Mouse (Mus musculus) embryonic fibroblast, embryonic 13.5 days (primary cell): ENCODE measurements around the gene St8sia1. TPM values are rescaled to one million over a fixed set of nuclear protein-coding genes. Genes with fewer than 3 reads are reported as not detected.

ENCODE experiments used
- H3K27ac ChIP-seq: 2 replicates; pipeline ENCODE4 v1.5.1; 2012; ENCODE audit warnings: low read length, control low read depth, inconsistent platforms; ENCODE audit not compliant: insufficient read depth
- H3K4me1 ChIP-seq: 2 replicates; pipeline ENCODE4 v1.6.1; 2011; ENCODE audit warnings: low read length; ENCODE audit not compliant: control insufficient read depth, insufficient read depth
- H3K4me3 ChIP-seq: 2 replicates; pipeline ENCODE4 v1.5.1; 2011; ENCODE audit warnings: mild to moderate bottlenecking, control low read depth, low read length; ENCODE audit not compliant: insufficient read depth
- CTCF ChIP-seq: IDR thresholded peaks from 2 replicates; pipeline ENCODE4 v1.5.1; 2011; ENCODE audit warnings: mild to moderate bottlenecking, control low read depth, low read length, moderate library complexity, borderline replicate concordance; ENCODE audit not compliant: insufficient read depth
- POLR2A ChIP-seq: IDR thresholded peaks from 2 replicates; pipeline ENCODE4 v1.6.1; 2011; ENCODE audit warnings: low read depth, mild to moderate bottlenecking, control low read depth, low read length, moderate library complexity
- polyA plus RNA-seq: library from polyadenylated mRNA; stranded (reverse); fragments of >200 nt; gene quantifications from 2 replicates; pipeline ENCODE4 v1.2.4, GENCODE M21; 2011; ENCODE audit warnings: low read depth; ENCODE audit not compliant: missing spikeins, insufficient read length

St8sia1 gene
- polyA plus RNA-seq, 1 experiment = 0.07 TPM

DNA sequence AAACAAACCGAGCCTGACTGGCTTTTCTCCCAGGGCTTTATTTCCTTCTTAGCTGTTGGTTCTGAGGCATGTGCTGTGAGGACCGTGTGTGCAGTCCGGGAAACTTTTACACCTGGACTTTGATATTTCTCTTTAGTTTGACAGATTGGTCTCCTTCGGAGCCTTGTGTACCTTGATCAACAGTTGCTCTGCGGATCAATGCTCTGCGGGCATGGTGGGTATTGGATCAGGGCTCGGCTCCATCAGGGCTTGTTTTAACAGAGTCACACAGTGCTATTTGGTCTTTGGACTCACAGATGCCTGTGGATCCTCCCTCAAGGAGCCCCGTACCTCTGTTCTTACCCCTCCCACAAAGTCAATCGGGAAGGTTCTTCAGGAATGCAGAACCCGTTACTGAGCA is 150.2 kb downstream of the St8sia1 start:
- Histone ChIP-seq H3K4me1 (no peaks in the 10 kb centered on the region; the same call in 1 of the 2 replicates), H3K27ac (no peak overlapping the region), H3K4me3 (no peak overlapping the region)
- TF ChIP-seq CTCF (no peak), POLR2A (no peak)

DNA sequence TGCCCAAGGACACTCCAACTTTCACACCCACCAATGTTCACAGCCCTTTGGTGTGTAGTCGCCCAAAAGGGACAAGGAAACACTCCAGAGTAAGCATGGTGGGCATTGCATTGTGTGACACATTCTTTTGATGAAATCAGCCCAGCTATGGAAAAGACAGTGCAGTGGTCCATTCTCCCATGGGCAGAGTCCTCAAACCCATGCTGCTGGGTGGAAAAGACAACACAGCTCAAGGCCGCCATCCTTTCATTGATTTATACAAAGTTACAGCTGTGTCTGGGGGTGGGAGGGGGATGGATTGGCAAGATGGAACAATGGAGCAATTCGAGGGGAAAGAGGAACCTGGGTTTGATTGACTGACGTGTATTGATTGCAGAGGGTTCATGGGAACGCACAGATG is 151.3 kb downstream of the St8sia1 start:
- no peak overlapping the region for H3K27ac ChIP-seq
- no peaks in the 10 kb centered on the region; the same call in 1 of the 2 replicates for H3K4me1 ChIP-seq
- TF ChIP-seq CTCF = no peak
- no peak for TF ChIP-seq POLR2A
- H3K4me3 ChIP-seq = no peak overlapping the region

DNA sequence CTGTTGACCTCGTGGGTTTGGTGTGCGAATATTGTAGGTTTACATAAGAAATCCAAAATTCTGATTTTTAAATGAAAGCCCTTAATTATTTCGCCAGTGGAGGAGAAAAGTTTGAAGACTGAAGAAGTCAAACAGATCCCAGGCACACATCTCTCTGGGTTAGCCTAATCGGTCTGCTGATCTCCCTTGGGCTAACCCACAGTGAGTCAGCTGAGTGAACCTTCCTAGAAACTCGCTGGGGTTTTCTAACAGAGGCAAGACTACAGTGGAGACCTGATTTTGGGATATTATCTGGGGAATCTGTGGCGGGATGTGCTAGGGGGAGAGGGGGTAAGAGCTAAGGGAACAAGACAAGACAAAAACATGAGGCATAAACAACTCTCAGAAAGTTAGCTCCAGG is 154.0 kb downstream of the St8sia1 start:
- Histone ChIP-seq H3K27ac (no peak overlapping the region), H3K4me3 (no peak overlapping the region), H3K4me1 (no peaks in the 10 kb centered on the region; the same call in 1 of the 2 replicates)
- TF ChIP-seq POLR2A = no peak
- no peak for TF ChIP-seq CTCF

DNA sequence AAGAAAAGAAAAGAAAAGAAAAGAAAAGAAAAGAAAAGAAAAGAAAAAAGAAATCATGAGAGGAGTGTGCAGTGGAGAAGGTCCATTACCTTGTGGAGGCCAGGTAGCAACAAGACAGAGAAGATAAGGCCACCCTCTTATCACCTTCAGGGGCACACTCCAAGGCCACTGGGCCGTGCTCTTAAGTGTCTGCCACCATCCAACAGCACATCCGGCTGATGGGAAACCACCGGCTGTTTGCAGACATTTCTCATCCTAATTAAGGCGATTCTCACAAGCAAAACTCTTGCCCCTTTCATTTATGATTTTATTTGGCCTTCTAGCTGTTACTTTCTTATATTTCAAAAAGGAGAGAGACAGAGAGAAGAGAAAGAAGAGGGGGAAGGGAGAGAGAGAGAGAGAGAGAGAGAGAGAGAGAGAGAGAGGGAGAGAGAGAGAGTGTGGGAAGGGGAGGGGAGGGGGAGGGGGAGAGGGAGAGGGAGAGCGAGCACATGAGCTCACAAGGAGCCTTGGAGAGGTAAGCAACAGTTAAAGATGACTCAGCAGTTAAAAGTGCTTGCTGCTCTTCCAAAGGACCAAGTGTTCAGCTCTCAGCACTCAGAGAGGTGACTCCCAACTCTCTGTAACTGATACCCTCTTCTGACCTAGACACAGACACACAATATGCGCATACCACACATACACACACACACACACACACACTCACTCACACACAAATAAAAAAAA is 154.7 kb downstream of the St8sia1 start:
- TF ChIP-seq POLR2A = no peak
- TF ChIP-seq CTCF = no peak
- Histone ChIP-seq H3K4me3 (no peak overlapping the region), H3K27ac (no peak overlapping the region), H3K4me1 (no peaks in the 10 kb centered on the region; the same call in 1 of the 2 replicates)

DNA sequence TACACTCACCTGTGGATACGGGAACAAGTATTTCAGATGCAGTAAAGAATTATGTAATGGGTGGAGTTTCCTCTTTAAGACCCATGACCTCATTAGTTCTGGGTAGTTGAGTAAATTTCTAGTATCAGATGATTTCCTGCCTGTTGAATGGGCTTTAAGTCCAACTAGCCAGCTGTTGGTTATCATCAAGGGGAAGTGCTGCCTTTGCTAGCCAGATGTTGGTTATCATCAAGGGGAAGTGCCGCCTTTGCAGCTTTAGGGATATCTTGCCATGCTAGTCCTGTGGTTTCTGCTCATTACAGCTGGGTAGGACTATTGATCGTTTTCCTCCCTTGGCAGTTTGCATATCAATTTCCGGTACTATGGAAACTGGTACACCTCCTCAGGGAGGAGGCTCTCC is 157.9 kb downstream of the St8sia1 start:
- H3K27ac ChIP-seq = no peak overlapping the region
- no peak for TF ChIP-seq CTCF
- no peak for TF ChIP-seq POLR2A
- no peaks in the 10 kb centered on the region; the same call in 1 of the 2 replicates for H3K4me1 ChIP-seq
- no peak overlapping the region for H3K4me3 ChIP-seq

DNA sequence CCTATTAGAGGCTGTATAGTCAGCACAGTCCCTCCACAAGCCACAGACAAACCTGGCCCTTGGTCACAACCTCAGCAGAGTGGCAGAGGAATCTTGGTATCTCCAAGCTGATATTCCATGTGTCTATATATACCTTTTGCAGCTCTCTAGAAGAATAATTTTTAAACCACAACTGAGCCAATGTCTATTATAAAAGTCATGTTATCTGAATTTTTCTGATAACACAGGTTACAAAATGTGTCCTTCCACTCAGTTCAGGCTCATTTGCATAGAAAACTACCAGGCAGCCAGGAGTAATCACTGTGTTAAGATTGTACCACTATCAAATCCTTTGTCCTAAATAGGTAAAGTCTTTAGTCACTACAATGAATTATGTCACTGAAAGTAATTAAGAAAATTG is 159.8 kb downstream of the St8sia1 start, which contains the start of gene Sult6b2:
TSS of gene Sult6b2 (minus strand) at position 101 of the 400 bp plus-strand sequence.
- H3K4me1 ChIP-seq = no peaks in the 10 kb centered on the region; the same call in 1 of the 2 replicates
- H3K27ac ChIP-seq = no peak within 1 kb of the TSS
- H3K4me3 ChIP-seq = no peak within 1 kb of the TSS
- TF ChIP-seq CTCF (no peak), POLR2A (no peak)

DNA sequence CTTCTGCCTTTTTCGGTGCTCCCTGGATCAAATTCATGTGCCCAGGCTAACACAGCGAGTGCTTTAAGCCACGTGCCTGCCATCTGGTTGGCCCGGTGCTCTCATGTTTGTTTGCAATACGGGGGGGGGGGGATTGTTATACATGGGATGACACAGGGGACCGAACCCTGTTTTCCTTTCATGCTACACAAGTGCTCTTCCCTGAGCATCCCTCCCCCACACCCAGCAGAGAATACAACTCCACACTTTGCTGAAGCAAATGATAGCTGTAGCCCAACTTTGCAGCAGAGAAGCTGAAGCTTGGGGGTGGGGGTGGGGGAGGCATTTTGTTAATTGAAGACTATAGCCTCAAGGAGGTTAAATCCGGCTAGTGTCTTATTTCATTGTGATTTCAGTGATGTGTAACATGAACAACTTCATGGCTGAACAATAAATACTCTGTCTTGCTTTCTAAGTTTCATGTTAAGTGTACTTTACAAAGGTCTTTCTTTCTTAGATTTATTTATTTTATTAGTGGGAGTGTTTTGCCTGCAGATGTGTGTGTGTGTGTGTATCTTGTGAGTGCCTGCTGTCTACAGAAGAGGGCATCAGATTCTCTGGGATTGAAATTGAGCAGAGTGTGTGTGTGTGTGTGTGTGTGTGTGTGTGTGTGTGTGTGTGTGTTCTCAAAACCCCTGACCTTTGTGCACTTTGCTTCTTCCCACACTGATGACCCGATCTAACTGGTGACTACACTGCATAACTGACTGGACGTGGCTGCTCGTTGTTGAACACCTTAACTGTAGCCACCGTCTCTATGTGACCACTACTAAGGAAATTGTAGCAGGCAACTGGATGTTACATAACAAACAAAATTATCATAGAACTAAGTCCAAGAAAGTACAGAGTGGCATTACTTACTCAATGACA is 161.4 kb downstream of the St8sia1 start:
- TF ChIP-seq CTCF = no peak
- TF ChIP-seq POLR2A = no peak
- H3K4me1 ChIP-seq = no peaks in the 10 kb centered on the region
- no peak overlapping the region for H3K27ac ChIP-seq
- H3K4me3 ChIP-seq = no peak overlapping the region

DNA sequence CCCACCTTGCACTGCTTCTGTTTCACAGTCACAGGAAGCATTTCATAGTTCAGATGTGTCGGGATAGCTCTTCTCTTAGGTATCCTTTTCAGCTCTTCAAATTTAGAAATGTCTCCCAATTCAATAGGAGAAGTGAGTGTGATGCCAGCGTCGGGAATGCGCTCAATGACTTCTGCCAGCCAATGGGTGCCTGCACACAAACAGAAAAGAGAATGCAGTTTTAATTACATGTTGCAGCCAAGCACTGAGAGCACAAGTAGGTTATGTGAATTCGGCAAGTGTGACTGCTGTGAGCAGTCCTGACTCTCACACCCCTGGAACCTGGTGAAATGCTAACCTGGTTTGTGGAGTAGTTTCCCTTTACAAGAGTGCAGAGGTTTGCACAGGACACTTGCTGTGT is 162.6 kb downstream of the St8sia1 start:
- H3K4me3 ChIP-seq = no peak overlapping the region
- H3K27ac ChIP-seq = no peak overlapping the region
- TF ChIP-seq POLR2A (no peak), CTCF (no peak)
- H3K4me1 ChIP-seq = no peaks in the 10 kb centered on the region

DNA sequence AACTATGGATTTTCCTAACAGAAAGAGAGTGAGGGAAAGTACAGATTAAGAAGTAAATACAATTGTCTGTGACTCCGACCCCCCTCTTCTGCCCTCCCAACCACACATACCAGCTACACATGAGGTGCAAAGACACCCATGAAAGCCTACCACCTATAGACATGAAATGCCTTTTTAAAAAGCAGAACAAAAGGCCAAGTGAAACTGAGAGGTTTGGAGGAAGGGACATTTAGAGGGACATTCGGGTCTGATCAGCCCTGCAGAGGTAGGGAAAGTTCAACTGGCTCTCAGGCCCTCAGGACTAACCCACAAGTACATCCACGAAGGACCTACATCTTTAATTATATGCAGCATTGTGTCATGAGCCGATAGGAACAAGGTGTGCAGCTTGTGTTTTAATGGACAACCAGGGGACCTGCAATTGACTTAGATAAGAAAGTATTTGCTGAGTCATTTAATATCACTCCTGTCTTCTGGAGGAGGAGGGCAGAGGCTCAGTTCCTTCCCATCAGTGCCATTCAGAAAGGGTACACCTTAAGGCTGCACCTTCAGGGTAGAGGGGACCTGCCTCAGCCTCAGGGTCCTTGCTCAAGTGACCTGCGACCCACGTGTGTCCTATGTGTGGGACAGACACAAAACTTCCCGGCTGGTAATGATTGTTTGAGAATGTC is 164.4 kb downstream of the St8sia1 start:
- no peak overlapping the region for H3K27ac ChIP-seq
- TF ChIP-seq CTCF (no peak), POLR2A (no peak)
- no peaks in the 10 kb centered on the region for H3K4me1 ChIP-seq
- no peak overlapping the region for H3K4me3 ChIP-seq
